Mouse (Mus musculus): ENCODE measurements around the gene Adam26b.
"Not testable (repeated sequence)": the region's sequence is repeated elsewhere in the genome, so short reads cannot be mapped to it uniquely, and the experiment has no call there.

Gene Adam26b

GRCm38 (mm10) chr8:43528006-43528405, at the start of gene Adam26b:
Adam26b (minus strand) TSS chr8:43528106.
- DNase-seq (ENCODE audit: low spot score), result not testable (repeated sequence)

DNA sequence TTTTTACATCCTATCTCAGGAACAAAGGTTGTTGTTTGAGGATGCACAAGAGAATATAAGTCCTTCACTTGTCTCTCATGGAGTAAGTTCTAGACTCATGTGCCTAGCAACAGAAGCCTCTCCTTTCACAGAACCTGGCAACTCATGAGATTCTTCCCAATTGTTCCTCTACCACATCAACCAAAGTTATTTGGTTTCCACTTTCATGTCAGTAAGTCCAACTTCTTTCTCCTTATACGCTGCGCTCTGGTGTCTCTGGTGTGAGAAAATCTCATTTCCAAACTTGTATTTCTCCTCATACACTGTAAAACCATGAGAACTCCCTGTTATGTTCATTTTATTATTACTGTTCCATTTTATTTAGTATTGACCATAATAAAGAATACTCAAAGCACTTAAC, 48.7 kb upstream of the Adam26b start, which contains the start of gene Adam26a:
Adam26a (minus strand) TSS at position 101 of the 400 bp plus-strand sequence.
- not testable (repeated sequence) for DNase-seq (ENCODE audit: low spot score)
